Mouse (Mus musculus): ENCODE data around the gene Zfp341. TPM values are rescaled to one million over a fixed set of nuclear protein-coding genes. Genes with fewer than 3 reads are reported as not detected.
A peak's percentile ranks its signal among the peaks of the same experiment; 100 is the strongest.

The Zfp341 gene
- polyA plus RNA-seq, 1 experiment from 2014 or later = 2.3 TPM

GRCm38 (mm10) chr2:154638521-154638920, 25.4 kb downstream of the Zfp341 start:
- ATAC-seq (ENCODE audit: low read depth) = no peak

GRCm38 (mm10) chr2:154639115-154639514, 26.0 kb downstream of the Zfp341 start:
- H3K36me3 ChIP-seq (ENCODE audit: control insufficient read depth, insufficient read depth) = peaks cover 9% of the 10 kb centered on the region
- no peaks in the 10 kb centered on the region for H3K27me3 ChIP-seq (ENCODE audit: control insufficient read depth, insufficient read depth, low read depth, low read length)
- H3K4me2 ChIP-seq (ENCODE audit: low read depth, low read length) = no peak overlapping the region
- peaks cover 30% of the 10 kb centered on the region for H3K4me1 ChIP-seq (ENCODE audit: control insufficient read depth, low read depth, low read length)
- H3K9me3 ChIP-seq (replicated peaks; ENCODE audit: control insufficient read depth, low read length) = peaks cover 4% of the 10 kb centered on the region
- H3K27ac ChIP-seq (ENCODE audit: low read length) = no peak overlapping the region
- H3K9ac ChIP-seq (ENCODE audit: low read depth, low read length) = no peak overlapping the region
- ATAC-seq (ENCODE audit: low read depth) = no peak
- 77% methylated on average over 4 of the region's 4 CpGs for WGBS (ENCODE audit: insufficient replicate concordance)
- H3K4me3 ChIP-seq (ENCODE audit: low read depth, low read length) = no peak overlapping the region

More at GRCm38 (mm10) chr2:154638521-154638920, 25.4 kb downstream of the Zfp341 start:
- no peaks in the 10 kb centered on the region for H3K27me3 ChIP-seq (ENCODE audit: control insufficient read depth, insufficient read depth, low read depth, low read length)
- no peak overlapping the region for H3K27ac ChIP-seq (ENCODE audit: low read length)
- no peak overlapping the region for H3K4me2 ChIP-seq (ENCODE audit: low read depth, low read length)
- peaks cover 36% of the 10 kb centered on the region for H3K4me1 ChIP-seq (ENCODE audit: control insufficient read depth, low read depth, low read length)
- peaks cover 4% of the 10 kb centered on the region for H3K9me3 ChIP-seq (replicated peaks; ENCODE audit: control insufficient read depth, low read length)
- H3K36me3 ChIP-seq (ENCODE audit: control insufficient read depth, insufficient read depth) = peaks cover 9% of the 10 kb centered on the region
- H3K9ac ChIP-seq (ENCODE audit: low read depth, low read length) = no peak overlapping the region
- no peak overlapping the region for H3K4me3 ChIP-seq (ENCODE audit: low read depth, low read length)
- 87% methylated on average over 3 of the region's 3 CpGs for WGBS (ENCODE audit: insufficient replicate concordance)

GRCm38 (mm10) chr2:154641176-154641575, 28.1 kb downstream of the Zfp341 start:
- Histone ChIP-seq H3K27ac (ENCODE audit: low read length) (no peak overlapping the region), H3K36me3 (ENCODE audit: control insufficient read depth, insufficient read depth) (peaks cover 11% of the 10 kb centered on the region), H3K4me2 (ENCODE audit: low read depth, low read length) (no peak overlapping the region), H3K4me3 (ENCODE audit: low read depth, low read length) (no peak overlapping the region), H3K9me3 (replicated peaks; ENCODE audit: control insufficient read depth, low read length) (peaks cover 4% of the 10 kb centered on the region), H3K4me1 (ENCODE audit: control insufficient read depth, low read depth, low read length) (peaks cover 12% of the 10 kb centered on the region), H3K9ac (ENCODE audit: low read depth, low read length) (no peak overlapping the region), H3K27me3 (ENCODE audit: control insufficient read depth, insufficient read depth, low read depth, low read length) (no peaks in the 10 kb centered on the region)
- WGBS (ENCODE audit: insufficient replicate concordance) = 68% methylated on average over 8 of the region's 8 CpGs
- no peak for ATAC-seq (ENCODE audit: low read depth)

- peaks cover 4% of the 10 kb centered on the region for H3K9me3 ChIP-seq (replicated peaks; ENCODE audit: control insufficient read depth, low read length)
- H3K27me3 ChIP-seq (ENCODE audit: control insufficient read depth, insufficient read depth, low read depth, low read length) = no peaks in the 10 kb centered on the region
- H3K4me2 ChIP-seq (ENCODE audit: low read depth, low read length) = no peak overlapping the region
- no peak overlapping the region for H3K4me3 ChIP-seq (ENCODE audit: low read depth, low read length)
- H3K27ac ChIP-seq (ENCODE audit: low read length) = no peak overlapping the region
- H3K36me3 ChIP-seq (ENCODE audit: control insufficient read depth, insufficient read depth) = peaks cover 11% of the 10 kb centered on the region
- 84% methylated on average over 9 of the region's 9 CpGs for WGBS (ENCODE audit: insufficient replicate concordance)
- ATAC-seq (ENCODE audit: low read depth) = no peak
- peaks cover 12% of the 10 kb centered on the region for H3K4me1 ChIP-seq (ENCODE audit: control insufficient read depth, low read depth, low read length)
- H3K9ac ChIP-seq (ENCODE audit: low read depth, low read length) = no peak overlapping the region
Measured at GRCm38 (mm10) chr2:154642005-154642459, 28.9 kb downstream of the Zfp341 start.

- peaks cover 10% of the 10 kb centered on the region for H3K36me3 ChIP-seq (ENCODE audit: control insufficient read depth, insufficient read depth)
Measured at GRCm38 (mm10) chr2:154642712-154643385, 29.8 kb downstream of the Zfp341 start.

GRCm38 (mm10) chr2:154646634-154647033, 33.5 kb downstream of the Zfp341 start:
- peaks cover 12% of the 10 kb centered on the region for H3K4me1 ChIP-seq (ENCODE audit: control insufficient read depth, low read depth, low read length)
- peak; percentile 44 for ATAC-seq (ENCODE audit: low read depth)
- no peak overlapping the region for H3K27ac ChIP-seq (ENCODE audit: low read length)
- H3K27me3 ChIP-seq (ENCODE audit: control insufficient read depth, insufficient read depth, low read depth, low read length) = no peaks in the 10 kb centered on the region
- H3K9me3 ChIP-seq (replicated peaks; ENCODE audit: control insufficient read depth, low read length) = 0 out of 2 replicates have a peak, but pooled peaks cover 5% of the 10 kb centered on the region
- H3K4me2 ChIP-seq (ENCODE audit: low read depth, low read length) = no peak overlapping the region
- peaks cover 2% of the 10 kb centered on the region; the same call in 1 of the 2 replicates for H3K36me3 ChIP-seq (ENCODE audit: control insufficient read depth, insufficient read depth)
- 71% methylated on average over 5 of the region's 5 CpGs for WGBS (ENCODE audit: insufficient replicate concordance)
- H3K4me3 ChIP-seq (ENCODE audit: low read depth, low read length) = no peak overlapping the region
- no peak overlapping the region for H3K9ac ChIP-seq (ENCODE audit: low read depth, low read length)

More at GRCm38 (mm10) chr2:154642712-154643385, 29.8 kb downstream of the Zfp341 start:
- WGBS (ENCODE audit: insufficient replicate concordance) = 47% methylated on average over 6 of the region's 6 CpGs
- Histone ChIP-seq H3K9ac (ENCODE audit: low read depth, low read length) (no peak overlapping the region), H3K9me3 (replicated peaks; ENCODE audit: control insufficient read depth, low read length) (peaks cover 4% of the 10 kb centered on the region), H3K27me3 (ENCODE audit: control insufficient read depth, insufficient read depth, low read depth, low read length) (no peaks in the 10 kb centered on the region), H3K4me2 (ENCODE audit: low read depth, low read length) (no peak overlapping the region), H3K27ac (ENCODE audit: low read length) (no peak overlapping the region), H3K4me1 (ENCODE audit: control insufficient read depth, low read depth, low read length) (peaks cover 12% of the 10 kb centered on the region), H3K4me3 (ENCODE audit: low read depth, low read length) (no peak overlapping the region)
- no peak for ATAC-seq (ENCODE audit: low read depth)

GRCm38 (mm10) chr2:154648086-154648485, 35.0 kb downstream of the Zfp341 start:
- Histone ChIP-seq H3K4me1 (ENCODE audit: control insufficient read depth, low read depth, low read length) (no peaks in the 10 kb centered on the region; the same call in 1 of the 2 replicates), H3K4me2 (ENCODE audit: low read depth, low read length) (no peak overlapping the region), H3K27ac (ENCODE audit: low read length) (no peak overlapping the region), H3K27me3 (ENCODE audit: control insufficient read depth, insufficient read depth, low read depth, low read length) (no peaks in the 10 kb centered on the region), H3K36me3 (ENCODE audit: control insufficient read depth, insufficient read depth) (peaks cover 2% of the 10 kb centered on the region; the same call in 1 of the 2 replicates), H3K4me3 (ENCODE audit: low read depth, low read length) (no peak overlapping the region), H3K9ac (ENCODE audit: low read depth, low read length) (no peak overlapping the region), H3K9me3 (replicated peaks; ENCODE audit: control insufficient read depth, low read length) (0 out of 2 replicates have a peak, but pooled peaks cover 5% of the 10 kb centered on the region)
- WGBS (ENCODE audit: insufficient replicate concordance) = 29% methylated on average over 3 of the region's 3 CpGs
- ATAC-seq (ENCODE audit: low read depth) = no peak

- Histone ChIP-seq H3K36me3 (ENCODE audit: control insufficient read depth, insufficient read depth) (no peaks in the 10 kb centered on the region; the same call in 1 of the 2 replicates), H3K27ac (ENCODE audit: low read length) (no peak overlapping the region), H3K4me3 (ENCODE audit: low read depth, low read length) (no peak overlapping the region), H3K9ac (ENCODE audit: low read depth, low read length) (no peak overlapping the region), H3K4me2 (ENCODE audit: low read depth, low read length) (no peak overlapping the region), H3K4me1 (ENCODE audit: control insufficient read depth, low read depth, low read length) (no peaks in the 10 kb centered on the region; the same call in 1 of the 2 replicates), H3K27me3 (ENCODE audit: control insufficient read depth, insufficient read depth, low read depth, low read length) (no peaks in the 10 kb centered on the region), H3K9me3 (replicated peaks; ENCODE audit: control insufficient read depth, low read length) (0 out of 2 replicates have a peak, but pooled peaks cover 5% of the 10 kb centered on the region)
- no peak for ATAC-seq (ENCODE audit: low read depth)
- 71% methylated on average over 3 of the region's 3 CpGs for WGBS (ENCODE audit: insufficient replicate concordance)
Measured at GRCm38 (mm10) chr2:154650404-154650803, 37.3 kb downstream of the Zfp341 start.

GRCm38 (mm10) chr2:154651363-154651762, 38.3 kb downstream of the Zfp341 start, which contains the start of gene Chmp4b:
Chmp4b (plus strand) TSS chr2:154651705.
- no peak for ATAC-seq (ENCODE audit: low read depth)
- H3K4me2 ChIP-seq (ENCODE audit: low read depth, low read length) = no peak within 1 kb of the TSS
- H3K27ac ChIP-seq (ENCODE audit: low read length) = no peak within 1 kb of the TSS

More at GRCm38 (mm10) chr2:154651363-154651762, 38.3 kb downstream of the Zfp341 start, which contains the start of gene Chmp4b:
- no peak within 1 kb of the TSS for H3K9ac ChIP-seq (ENCODE audit: low read depth, low read length)
- WGBS (ENCODE audit: insufficient replicate concordance) = 46% methylated on average over 8 of the region's 8 CpGs
- 0 out of 2 replicates have a peak, but pooled peaks cover 5% of the 10 kb centered on the region for H3K9me3 ChIP-seq (replicated peaks; ENCODE audit: control insufficient read depth, low read length)
- H3K27me3 ChIP-seq (ENCODE audit: control insufficient read depth, insufficient read depth, low read depth, low read length) = no peaks in the 10 kb centered on the region
- H3K4me1 ChIP-seq (ENCODE audit: control insufficient read depth, low read depth, low read length) = peaks cover 7% of the 10 kb centered on the region
- no peak within 1 kb of the TSS for H3K4me3 ChIP-seq (ENCODE audit: low read depth, low read length)
- no peaks in the 10 kb centered on the region for H3K36me3 ChIP-seq (ENCODE audit: control insufficient read depth, insufficient read depth)
